Mouse (Mus musculus) cortical plate, adult 2 months (tissue): ENCODE results near the gene Igfbp5.

Source experiments
- CTCF ChIP-seq: fragments of 200-500 bp; IDR thresholded peaks from 2 replicates; pipeline ENCODE4 v1.5.1; 2011; ENCODE audit warnings: mild to moderate bottlenecking, control low read depth, low read length; ENCODE audit not compliant: insufficient read depth; ENCODE audit errors: extremely low read depth
- POLR2A ChIP-seq: fragments of 200-500 bp; IDR thresholded peaks from 2 replicates; pipeline ENCODE4 v1.6.1; 2011; ENCODE audit warnings: mild to moderate bottlenecking, low read length, control low read depth; ENCODE audit not compliant: insufficient read depth; ENCODE audit errors: extremely low read depth

DNA sequence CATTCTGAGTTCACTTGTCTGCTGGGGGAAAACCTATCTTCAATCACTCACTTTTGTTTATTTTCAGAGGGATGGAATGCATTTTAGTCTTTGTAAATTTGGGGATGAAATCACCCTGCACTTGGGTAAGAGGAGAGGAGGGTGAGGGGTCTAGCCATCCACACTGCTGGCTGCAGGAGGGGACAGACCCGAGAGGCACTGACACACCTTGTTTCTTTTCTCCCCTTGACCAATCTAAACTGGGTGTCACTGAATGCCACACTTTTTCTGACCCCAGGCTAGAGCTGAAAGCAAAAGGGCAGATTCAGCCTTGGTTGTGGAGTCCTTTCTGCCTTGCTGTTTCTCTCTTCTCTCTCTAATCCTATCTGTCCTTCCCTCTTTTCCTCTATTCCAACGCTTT is 13.0 kb downstream of the Igfbp5 start:
- TF ChIP-seq CTCF, result no peak
- no peak for TF ChIP-seq POLR2A
